Mouse (Mus musculus) forebrain, embryonic 11.5 days (tissue): ENCODE measurements around the gene Foxp1. TPM values are rescaled to one million over a fixed set of nuclear protein-coding genes. Genes with fewer than 3 reads are reported as not detected.

Experiments used
- ATAC-seq: fragments of 200-750 bp; cut with Nextera tagmentation; replicated peaks from 2 replicates; pipeline ENCODE4 v1.8.0; 2017; ENCODE audit warnings: moderate TSS enrichment; ENCODE audit not compliant: low FRiP score
- DNase-seq: peaks from one replicate; pipeline ENCODE4 v3.0.0-alpha.2; 2017; ENCODE audit warnings: low spot score
- H3K27ac ChIP-seq: fragments of 300-500 bp; sonication (generic); 2 replicates; pipeline ENCODE4 v1.5.1; 2014; ENCODE audit warnings: low read depth, low read length
- H3K27me3 ChIP-seq: fragments of 300-500 bp; sonication (generic); 2 replicates; pipeline ENCODE4 v1.6.1; 2014; ENCODE audit warnings: mild to moderate bottlenecking, low read length, mixed read lengths; ENCODE audit not compliant: control insufficient read depth, insufficient read depth
- H3K36me3 ChIP-seq: fragments of 300-500 bp; sonication (generic); 2 replicates; pipeline ENCODE4 v1.6.1; 2014; ENCODE audit warnings: mild to moderate bottlenecking, low read length, moderate library complexity, mixed read lengths; ENCODE audit not compliant: control insufficient read depth, insufficient read depth
- H3K4me1 ChIP-seq: fragments of 300-500 bp; sonication (generic); replicated peaks from 2 replicates; pipeline ENCODE4 v1.6.1; 2014; ENCODE audit warnings: low read length, mixed read lengths; ENCODE audit not compliant: control insufficient read depth, insufficient read depth
- H3K4me2 ChIP-seq: fragments of 300-500 bp; sonication (generic); 2 replicates; pipeline ENCODE4 v1.6.1; 2014; ENCODE audit warnings: low read depth, mild to moderate bottlenecking, low read length, moderate library complexity, mixed read lengths; ENCODE audit not compliant: severe bottlenecking
- H3K4me3 ChIP-seq: fragments of 300-500 bp; sonication (generic); 2 replicates; pipeline ENCODE4 v1.5.1; 2014; ENCODE audit warnings: low read depth, low read length
- H3K9ac ChIP-seq: fragments of 300-500 bp; sonication (generic); 2 replicates; pipeline ENCODE4 v1.6.1; 2014; ENCODE audit warnings: low read length
- H3K9me3 ChIP-seq: fragments of 300-500 bp; sonication (generic); 2 replicates; pipeline ENCODE4 v1.6.1; 2016; ENCODE audit warnings: low read length, mixed read lengths; ENCODE audit not compliant: control insufficient read depth
- WGBS: fragments of 180-500 bp; shearing (Covaris S2); extraction: QIAGEN DNeasy Blood & Tissue Kit; methylation state at CpG from one replicate; pipeline ENCODE4 v1.1.7; 2014; 5-methylcytosine and 5-hydroxymethylcytosine counted together
- microRNA-seq: library from miRNA; unstranded; fragments of <30 nt; microRNA quantifications from one replicate; pipeline ENCODE4, GENCODE M21; 2016; ENCODE audit not compliant: insufficient number of aligned reads
- polyA plus RNA-seq: library from polyadenylated mRNA; unstranded; fragments of >200 nt; fragmentation: Nextera tagmentation; extraction: Ambion mirVana; gene quantifications from 2 replicates; pipeline ENCODE4 v1.2.1, GENCODE M21; 2014

The Foxp1 gene
- polyA plus RNA-seq, 1 experiment from 2014 or later, result 91.5 TPM

GRCm38 (mm10) chr6:98928365-98928764, 594.2 kb downstream of the Foxp1 start:
- Histone ChIP-seq H3K4me2 (no peak overlapping the region), H3K27ac (no peak overlapping the region), H3K4me3 (no peak overlapping the region), H3K9me3 (no peaks in the 10 kb centered on the region), H3K4me1 (no peaks in the 10 kb centered on the region), H3K36me3 (peaks cover 3% of the 10 kb centered on the region), H3K9ac (no peak overlapping the region), H3K27me3 (no peaks in the 10 kb centered on the region)
- 67% methylated on average over 8 of the region's 8 CpGs for WGBS
- ATAC-seq (0 out of 2 replicates have a peak, but pooled peaks have one; percentile 53), DNase-seq (no peak)

DNA sequence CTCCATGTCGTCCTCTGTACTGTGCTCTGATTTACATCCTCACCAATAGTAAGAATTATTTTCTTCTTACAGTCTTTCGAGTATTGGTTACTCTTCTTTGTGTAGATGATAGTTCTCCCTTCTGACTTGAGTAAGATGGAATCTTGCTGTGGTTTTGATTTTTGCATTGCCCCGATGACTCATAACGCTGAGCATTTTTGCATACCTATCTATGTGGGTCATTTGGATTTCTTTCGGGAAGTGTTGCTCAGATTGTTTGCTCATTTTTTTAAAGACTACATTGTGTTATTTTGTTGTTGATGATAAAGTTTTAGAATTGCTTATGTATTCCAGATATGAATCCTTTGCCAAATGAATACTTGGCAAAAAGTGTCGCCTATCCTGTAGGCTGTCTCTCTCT, 621.3 kb downstream of the Foxp1 start:
- DNase-seq (no peak), ATAC-seq (no peak)
- no peaks in the 10 kb centered on the region for H3K9me3 ChIP-seq
- no peaks in the 10 kb centered on the region for H3K27me3 ChIP-seq
- H3K4me1 ChIP-seq, result no peaks in the 10 kb centered on the region
- no peak overlapping the region for H3K9ac ChIP-seq
- no peak overlapping the region for H3K4me3 ChIP-seq
- no peak overlapping the region for H3K27ac ChIP-seq
- no peaks in the 10 kb centered on the region for H3K36me3 ChIP-seq
- WGBS, result 96% methylated on average over 6 of the region's 6 CpGs
- no peak overlapping the region for H3K4me2 ChIP-seq

GRCm38 (mm10) chr6:98878208-98878607, 644.3 kb downstream of the Foxp1 start:
- ATAC-seq, result no peak
- no peaks in the 10 kb centered on the region for H3K27me3 ChIP-seq
- no peak overlapping the region for H3K4me2 ChIP-seq
- no peak for DNase-seq
- no peaks in the 10 kb centered on the region for H3K36me3 ChIP-seq
- H3K4me3 ChIP-seq, result no peak overlapping the region
- no peaks in the 10 kb centered on the region for H3K4me1 ChIP-seq
- no peak overlapping the region for H3K27ac ChIP-seq
- H3K9ac ChIP-seq, result no peak overlapping the region
- H3K9me3 ChIP-seq, result no peaks in the 10 kb centered on the region
- WGBS, result 89% methylated on average over 1 of the region's 1 CpGs

DNA sequence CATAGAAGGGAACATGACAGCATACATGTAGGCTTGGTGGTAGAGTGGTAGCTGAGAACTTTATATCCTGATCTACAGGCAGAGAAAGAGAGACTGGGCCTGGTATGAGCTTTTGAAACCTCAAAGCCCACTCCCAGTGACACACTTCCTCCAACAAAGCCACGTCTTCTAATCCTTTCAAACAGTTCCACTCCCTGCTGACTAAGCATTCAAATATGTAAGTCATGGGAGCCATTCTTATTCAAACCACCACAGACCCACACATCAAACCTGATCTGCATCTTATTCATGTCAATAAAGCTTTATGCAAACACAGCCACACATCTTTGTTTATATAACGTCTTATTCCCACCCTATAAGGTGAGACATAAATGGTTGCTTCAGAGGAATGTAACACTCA, 646.1 kb downstream of the Foxp1 start:
- no peak overlapping the region for H3K4me2 ChIP-seq
- no peak overlapping the region for H3K9ac ChIP-seq
- no peak for ATAC-seq
- H3K4me1 ChIP-seq, result no peaks in the 10 kb centered on the region
- no peak for DNase-seq
- H3K9me3 ChIP-seq, result no peaks in the 10 kb centered on the region
- H3K36me3 ChIP-seq, result no peaks in the 10 kb centered on the region
- H3K27ac ChIP-seq, result no peak overlapping the region
- no peaks in the 10 kb centered on the region for H3K27me3 ChIP-seq
- H3K4me3 ChIP-seq, result no peak overlapping the region
- 49% methylated on average over 2 of the region's 2 CpGs for WGBS

Small RNAs within 50 kb of the gene (microRNA-seq; reads per million reads assigned to microRNA genes)
- gene Gm22328, result not detected
- not detected for gene Gm49348

Other genes starting within 250 kb of the Foxp1 start
- 14.2 and 15.5 TPM in 2 replicates for gene Eif4e3, start 144.1 kb upstream of the Foxp1 start, polyA plus RNA-seq
- gene Gm20696, start 144.1 kb upstream of the Foxp1 start, polyA plus RNA-seq, result 5.3 and 5.7 TPM in 2 replicates
- 4.4 and 6.8 TPM in 2 replicates for gene Gpr27, start 170.0 kb upstream of the Foxp1 start, polyA plus RNA-seq
- gene Prok2, start 203.7 kb upstream of the Foxp1 start, polyA plus RNA-seq, result 1.2 and 2.0 TPM in 2 replicates